8 mouse cellular contexts compared by ENCODE assay signal in genomic region chr17:47368401-47369086, GRCm38 (mm10). TPM values are rescaled to one million over a fixed set of nuclear protein-coding genes. Genes with fewer than 3 reads are reported as not detected.
A peak's percentile ranks its signal among the peaks of the same experiment; 100 is the strongest.
DNase-seq lines count a peak whose midpoint lies in the region; ATAC-seq lines count a peak whose summit lies in the region.

TSS of gene Mrps10 (plus strand) at chr17:47368887.

- peak; percentile 97 for ATAC-seq in megakaryocyte progenitor cell, adult 5-6 weeks (replicated peaks; ENCODE audit: poor library complexity)

- peak; percentile 91 for DNase-seq in adipocyte (ENCODE audit: low spot score)
- peak; percentile 98 for DNase-seq in embryo, embryonic 10 days (ENCODE audit: low spot score)
- peak; percentile 81 for DNase-seq in gastrocnemius, postnatal 10 days
- peak; percentile 93 for DNase-seq in induced T-regulatory cell, adult 2 months (ENCODE audit: low read depth)
- DNase-seq in left cerebral cortex, adult 9 months (ENCODE audit: low spot score in 2 of 2) = peak; percentile 59 to 90
- DNase-seq in right cerebral cortex, postnatal 14 days = peak; percentile 86
- peak; percentile 67 to 81 for DNase-seq in urinary bladder, postnatal 36 days (ENCODE audit: low spot score in 2 of 2)

RNA-seq across cellular contexts. Expression of gene Mrps10, which starts in this region (rescaled TPM):
- total RNA-seq in gastrocnemius, postnatal 10 days (2021) = 10 to 100 TPM; 41.3 to 45.0 TPM
- 71.3 and 89.1 TPM in 2 replicates for total RNA-seq in megakaryocyte progenitor cell, adult 5-6 weeks (2015)
- 53.6 and 69.9 TPM in 2 replicates for total RNA-seq in megakaryocyte progenitor cell, adult 5-6 weeks (2017)

Comparison
In these comparisons a context has a peak if more than half of its experiments do, and no peak if none do; other contexts are left out.
1. Peak in every context shown above with its lines: DNase-seq and ATAC-seq.